Mouse (Mus musculus): ENCODE data around the gene Tm9sf3. TPM values are rescaled to one million over a fixed set of nuclear protein-coding genes. Genes with fewer than 3 reads are reported as not detected.

Tm9sf3 gene
- polyA plus RNA-seq, 1 experiment, result 80.6 TPM

DNA sequence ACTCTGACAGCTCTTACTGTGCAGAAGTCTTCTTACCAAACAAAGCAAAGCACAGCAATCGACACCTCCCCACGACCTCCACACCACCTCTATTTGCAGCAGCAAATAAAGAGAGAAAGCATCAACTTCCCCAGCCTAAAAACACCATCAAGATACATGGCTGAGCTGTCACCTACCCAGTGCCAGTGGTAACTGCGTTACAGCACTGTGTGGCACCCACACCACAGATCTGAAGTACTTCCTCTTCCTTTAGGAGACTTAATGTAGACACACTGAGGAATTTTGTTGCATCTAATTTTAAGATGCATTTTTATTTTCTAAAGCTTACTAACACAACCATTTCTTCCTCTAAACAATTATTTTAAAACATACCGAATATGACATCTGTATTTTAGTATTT lies 17.5 kb downstream of the Tm9sf3 start:
- Histone ChIP-seq H3K4me3 (ENCODE audit: insufficient read depth, low read depth, low read length) (no peak overlapping the region), H3K4me1 (ENCODE audit: control insufficient read depth, insufficient read depth, low read length) (peaks cover 3% of the 10 kb centered on the region; the same call in 1 of the 2 replicates), H3K27me3 (replicated peaks; ENCODE audit: control insufficient read depth, insufficient read depth, low read length) (no peaks in the 10 kb centered on the region), H3K27ac (ENCODE audit: insufficient read depth, low read depth, low read length) (no peak overlapping the region), H3K36me3 (ENCODE audit: control insufficient read depth, insufficient read depth, low read length) (peaks cover 4% of the 10 kb centered on the region)
- DNase-seq, result no peak
- TF ChIP-seq CTCF (conservative IDR thresholded peaks at IDR 0.05; ENCODE audit: insufficient read depth, insufficient read length, low read depth, low read length) (no peak), POLR2A (IDR thresholded peaks at IDR 0.05; ENCODE audit: low read depth, low read length) (no peak)
- WGBS, result 76% methylated on average over 4 of the region's 4 CpGs

- DNase-seq, result peak; percentile 52
- H3K4me1 ChIP-seq (ENCODE audit: control insufficient read depth, insufficient read depth, low read length), result peaks cover 3% of the 10 kb centered on the region; the same call in 1 of the 2 replicates
These were observed 19.2 kb downstream of the Tm9sf3 start for GRCm38 (mm10) chr19:41244581-41244980.

GRCm38 (mm10) chr19:41241997-41242396 lies 21.8 kb downstream of the Tm9sf3 start:
- TF ChIP-seq POLR2A (IDR thresholded peaks at IDR 0.05; ENCODE audit: low read depth, low read length) (no peak), CTCF (conservative IDR thresholded peaks at IDR 0.05; ENCODE audit: insufficient read depth, insufficient read length, low read depth, low read length) (no peak)
- DNase-seq, result no peak
- H3K36me3 ChIP-seq (ENCODE audit: control insufficient read depth, insufficient read depth, low read length), result peaks cover 9% of the 10 kb centered on the region
- 85% methylated on average over 5 of the region's 5 CpGs for WGBS
- H3K27me3 ChIP-seq (replicated peaks; ENCODE audit: control insufficient read depth, insufficient read depth, low read length), result no peaks in the 10 kb centered on the region
- H3K4me3 ChIP-seq (ENCODE audit: insufficient read depth, low read depth, low read length), result no peak overlapping the region
- no peaks in the 10 kb centered on the region for H3K4me1 ChIP-seq (ENCODE audit: control insufficient read depth, insufficient read depth, low read length)
- H3K27ac ChIP-seq (ENCODE audit: insufficient read depth, low read depth, low read length), result no peak overlapping the region

More at GRCm38 (mm10) chr19:41244581-41244980, 19.2 kb downstream of the Tm9sf3 start:
- H3K4me3 ChIP-seq (ENCODE audit: insufficient read depth, low read depth, low read length), result no peak overlapping the region
- H3K36me3 ChIP-seq (ENCODE audit: control insufficient read depth, insufficient read depth, low read length), result peaks cover 6% of the 10 kb centered on the region
- peak; percentile 29; the same call in 1 of the 2 replicates for TF ChIP-seq CTCF (conservative IDR thresholded peaks at IDR 0.05; ENCODE audit: insufficient read depth, insufficient read length, low read depth, low read length)
- no peak for TF ChIP-seq POLR2A (IDR thresholded peaks at IDR 0.05; ENCODE audit: low read depth, low read length)
- WGBS, result 68% methylated on average over 6 of the region's 6 CpGs
- H3K27ac ChIP-seq (ENCODE audit: insufficient read depth, low read depth, low read length), result no peak overlapping the region
- no peaks in the 10 kb centered on the region for H3K27me3 ChIP-seq (replicated peaks; ENCODE audit: control insufficient read depth, insufficient read depth, low read length)

DNA sequence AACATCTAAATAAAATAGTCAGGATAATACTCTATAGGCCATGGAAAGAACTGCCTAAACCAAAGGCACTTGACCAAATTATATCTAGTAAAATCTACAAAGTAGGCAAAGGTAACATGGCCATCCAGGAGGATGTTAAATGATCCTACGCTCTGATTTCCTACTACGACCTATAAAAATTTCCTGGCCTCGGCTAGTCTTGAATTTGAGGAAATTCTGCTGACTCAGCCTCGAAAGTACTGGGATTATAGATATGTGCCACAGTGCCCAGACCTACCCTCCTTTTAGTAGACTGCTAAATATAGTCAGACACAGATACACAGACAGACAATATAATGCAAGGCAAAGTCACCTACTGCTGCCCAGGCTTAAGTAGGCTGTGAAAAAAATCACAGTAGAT lies 30.1 kb downstream of the Tm9sf3 start:
- 86% methylated on average over 4 of the region's 4 CpGs for WGBS
- no peak for TF ChIP-seq CTCF (conservative IDR thresholded peaks at IDR 0.05; ENCODE audit: insufficient read depth, insufficient read length, low read depth, low read length)
- no peak for TF ChIP-seq POLR2A (IDR thresholded peaks at IDR 0.05; ENCODE audit: low read depth, low read length)
- Histone ChIP-seq H3K36me3 (ENCODE audit: control insufficient read depth, insufficient read depth, low read length) (peaks cover 16% of the 10 kb centered on the region), H3K4me1 (ENCODE audit: control insufficient read depth, insufficient read depth, low read length) (no peaks in the 10 kb centered on the region), H3K4me3 (ENCODE audit: insufficient read depth, low read depth, low read length) (no peak overlapping the region), H3K27me3 (replicated peaks; ENCODE audit: control insufficient read depth, insufficient read depth, low read length) (no peaks in the 10 kb centered on the region), H3K27ac (ENCODE audit: insufficient read depth, low read depth, low read length) (no peak overlapping the region)
- no peak for DNase-seq

- Histone ChIP-seq H3K4me1 (ENCODE audit: control insufficient read depth, insufficient read depth, low read length) (no peaks in the 10 kb centered on the region), H3K4me3 (ENCODE audit: insufficient read depth, low read depth, low read length) (no peak overlapping the region), H3K36me3 (ENCODE audit: control insufficient read depth, insufficient read depth, low read length) (0 out of 2 replicates have a peak, but pooled peaks cover 1% of the 10 kb centered on the region), H3K27ac (ENCODE audit: insufficient read depth, low read depth, low read length) (no peak overlapping the region), H3K27me3 (replicated peaks; ENCODE audit: control insufficient read depth, insufficient read depth, low read length) (no peaks in the 10 kb centered on the region)
- WGBS, result 18% methylated on average over 7 of the region's 7 CpGs
- no peak for DNase-seq
- TF ChIP-seq POLR2A (IDR thresholded peaks at IDR 0.05; ENCODE audit: low read depth, low read length) (no peak), CTCF (conservative IDR thresholded peaks at IDR 0.05; ENCODE audit: insufficient read depth, insufficient read length, low read depth, low read length) (no peak)
These were observed 55.5 kb downstream of the Tm9sf3 start for GRCm38 (mm10) chr19:41208326-41208725.

DNA sequence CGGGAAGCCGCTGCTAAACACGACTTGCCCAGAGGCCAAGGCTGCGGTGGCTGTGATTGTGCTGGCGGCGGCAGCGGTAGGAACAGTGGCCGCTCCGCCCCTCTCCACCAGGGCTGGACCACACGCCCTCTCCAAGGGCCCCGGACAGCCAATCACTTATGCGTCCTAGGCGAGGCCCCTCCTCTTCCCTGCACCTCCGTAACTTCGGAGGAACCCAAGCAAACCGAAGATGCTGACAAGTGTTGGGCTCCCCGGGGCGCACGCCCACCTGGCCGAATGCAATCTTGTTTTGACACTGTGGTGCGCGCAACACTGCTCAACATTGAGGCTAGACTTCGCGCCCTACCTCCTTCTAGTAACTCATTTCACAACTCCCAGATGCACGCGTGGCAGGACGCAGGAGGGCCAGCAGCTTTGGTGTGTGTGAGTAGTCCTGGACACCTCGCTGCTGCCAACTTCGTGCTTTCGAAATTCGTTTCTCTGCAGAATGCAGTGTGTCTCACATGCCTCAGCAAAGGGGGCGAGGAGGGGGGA lies 56.9 kb downstream of the Tm9sf3 start, which contains the start of gene Tll2:
TSS of gene Tll2 (minus strand) at position 25 of the 534 bp plus-strand sequence.
- TF ChIP-seq CTCF (conservative IDR thresholded peaks at IDR 0.05; ENCODE audit: insufficient read depth, insufficient read length, low read depth, low read length) (no peak), POLR2A (IDR thresholded peaks at IDR 0.05; ENCODE audit: low read depth, low read length) (no peak)
- WGBS, result 1% methylated on average over 32 of the region's 32 CpGs
- no peak within 1 kb of the TSS for H3K4me3 ChIP-seq (ENCODE audit: insufficient read depth, low read depth, low read length)
- no peaks in the 10 kb centered on the region for H3K4me1 ChIP-seq (ENCODE audit: control insufficient read depth, insufficient read depth, low read length)
- H3K27me3 ChIP-seq (replicated peaks; ENCODE audit: control insufficient read depth, insufficient read depth, low read length), result no peaks in the 10 kb centered on the region
- H3K27ac ChIP-seq (ENCODE audit: insufficient read depth, low read depth, low read length), result no peak within 1 kb of the TSS
- H3K36me3 ChIP-seq (ENCODE audit: control insufficient read depth, insufficient read depth, low read length), result no peaks in the 10 kb centered on the region
- peak; percentile 47 for DNase-seq

DNA sequence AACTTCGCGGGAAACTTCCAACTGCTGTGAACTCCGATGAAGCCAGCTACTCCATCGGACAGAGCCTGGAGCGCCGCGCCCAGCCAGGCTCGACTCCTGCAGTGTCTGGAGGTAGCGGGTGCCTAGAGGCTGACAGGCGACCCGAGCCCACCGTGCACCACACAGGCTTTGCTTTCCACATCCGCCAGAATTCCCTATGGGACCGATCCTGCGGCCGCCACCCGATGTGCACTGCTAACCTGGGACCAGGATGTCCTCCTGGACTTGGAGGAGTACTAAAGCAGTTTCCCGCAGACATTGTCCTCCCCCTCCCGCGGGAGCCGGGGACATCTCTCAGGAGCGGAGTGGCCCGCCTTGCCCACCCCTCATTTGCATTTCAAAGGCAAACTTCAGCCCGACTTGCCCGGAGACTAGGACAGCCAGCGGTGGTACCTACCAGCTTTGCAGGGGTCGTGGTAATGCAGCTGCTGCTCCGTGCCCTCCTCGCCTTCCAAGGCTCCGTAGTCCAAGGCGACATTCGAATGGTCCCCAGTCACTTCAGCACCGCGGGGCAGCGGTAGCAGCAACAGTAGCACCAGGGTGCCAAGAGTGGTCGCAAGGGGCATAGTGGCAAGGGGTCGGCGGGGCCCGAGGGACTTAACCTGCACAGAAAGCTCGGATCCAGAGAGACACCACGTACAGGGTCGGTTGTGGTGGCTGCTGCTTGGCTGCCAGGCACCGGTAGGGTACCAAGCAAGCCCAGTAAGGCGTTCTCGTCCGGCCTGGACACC lies 57.6 kb downstream of the Tm9sf3 start:
- TF ChIP-seq CTCF (conservative IDR thresholded peaks at IDR 0.05; ENCODE audit: insufficient read depth, insufficient read length, low read depth, low read length), result no peak
- TF ChIP-seq POLR2A (IDR thresholded peaks at IDR 0.05; ENCODE audit: low read depth, low read length), result no peak
- H3K27me3 ChIP-seq (replicated peaks; ENCODE audit: control insufficient read depth, insufficient read depth, low read length), result no peaks in the 10 kb centered on the region
- no peak overlapping the region for H3K27ac ChIP-seq (ENCODE audit: insufficient read depth, low read depth, low read length)
- no peak overlapping the region for H3K4me3 ChIP-seq (ENCODE audit: insufficient read depth, low read depth, low read length)
- DNase-seq, result no peak
- 1% methylated on average over 46 of the region's 46 CpGs for WGBS
- H3K4me1 ChIP-seq (ENCODE audit: control insufficient read depth, insufficient read depth, low read length), result no peaks in the 10 kb centered on the region
- H3K36me3 ChIP-seq (ENCODE audit: control insufficient read depth, insufficient read depth, low read length), result no peaks in the 10 kb centered on the region

Data from kidney, adult 2 months (tissue).